Mouse (Mus musculus): ENCODE results near the gene Rsph14. TPM values are rescaled to one million over a fixed set of nuclear protein-coding genes. Genes with fewer than 3 reads are reported as not detected.

Rsph14 gene
- 3.3 and 6.1 TPM in 2 replicates for polyA plus RNA-seq (2012; rRNA removed)

- WGBS: 25% methylated on average over 10 of the region's 10 CpGs
- peak; percentile 44 for DNase-seq
Observed at GRCm38 (mm10) chr10:75032395-75032794, at the start of gene Rsph14. TSS of gene Rsph14 (minus strand) at chr10:75032586.

GRCm38 (mm10) chr10:75078174-75079128 is 46.1 kb upstream of the Rsph14 start:
- Histone ChIP-seq H3K4me1 (ENCODE audit: control insufficient read depth, insufficient read depth, low read length) (peaks cover 17% of the 10 kb centered on the region), H3K4me3 (replicated peaks; ENCODE audit: extremely low read depth, low read depth, low read length) (no peak overlapping the region)
- no peak for TF ChIP-seq POLR2A (IDR thresholded peaks at IDR 0.05; ENCODE audit: borderline replicate concordance, extremely low read depth, low read depth, low read length)
- no peak for TF ChIP-seq CTCF (IDR thresholded peaks at IDR 0.05; ENCODE audit: insufficient read depth, low read length)
- WGBS: 61% methylated on average over 14 of the region's 14 CpGs
- no peak for DNase-seq

More at GRCm38 (mm10) chr10:75032395-75032794, at the start of gene Rsph14:
- Histone ChIP-seq H3K4me3 (replicated peaks; ENCODE audit: extremely low read depth, low read depth, low read length) (no peak within 1 kb of the TSS), H3K4me1 (ENCODE audit: control insufficient read depth, insufficient read depth, low read length) (peaks cover 2% of the 10 kb centered on the region; the same call in 1 of the 2 replicates)
- no peak for TF ChIP-seq POLR2A (IDR thresholded peaks at IDR 0.05; ENCODE audit: borderline replicate concordance, extremely low read depth, low read depth, low read length)
- TF ChIP-seq CTCF (IDR thresholded peaks at IDR 0.05; ENCODE audit: insufficient read depth, low read length): no peak

- WGBS: 44% methylated on average over 5 of the region's 5 CpGs
- no peak for TF ChIP-seq POLR2A (IDR thresholded peaks at IDR 0.05; ENCODE audit: borderline replicate concordance, extremely low read depth, low read depth, low read length)
- no peak for TF ChIP-seq CTCF (IDR thresholded peaks at IDR 0.05; ENCODE audit: insufficient read depth, low read length)
- no peak overlapping the region for H3K4me3 ChIP-seq (replicated peaks; ENCODE audit: extremely low read depth, low read depth, low read length)
- DNase-seq: no peak
- peaks cover 22% of the 10 kb centered on the region for H3K4me1 ChIP-seq (ENCODE audit: control insufficient read depth, insufficient read depth, low read length)
Observed at GRCm38 (mm10) chr10:75075665-75076064, 43.3 kb upstream of the Rsph14 start.

DNA sequence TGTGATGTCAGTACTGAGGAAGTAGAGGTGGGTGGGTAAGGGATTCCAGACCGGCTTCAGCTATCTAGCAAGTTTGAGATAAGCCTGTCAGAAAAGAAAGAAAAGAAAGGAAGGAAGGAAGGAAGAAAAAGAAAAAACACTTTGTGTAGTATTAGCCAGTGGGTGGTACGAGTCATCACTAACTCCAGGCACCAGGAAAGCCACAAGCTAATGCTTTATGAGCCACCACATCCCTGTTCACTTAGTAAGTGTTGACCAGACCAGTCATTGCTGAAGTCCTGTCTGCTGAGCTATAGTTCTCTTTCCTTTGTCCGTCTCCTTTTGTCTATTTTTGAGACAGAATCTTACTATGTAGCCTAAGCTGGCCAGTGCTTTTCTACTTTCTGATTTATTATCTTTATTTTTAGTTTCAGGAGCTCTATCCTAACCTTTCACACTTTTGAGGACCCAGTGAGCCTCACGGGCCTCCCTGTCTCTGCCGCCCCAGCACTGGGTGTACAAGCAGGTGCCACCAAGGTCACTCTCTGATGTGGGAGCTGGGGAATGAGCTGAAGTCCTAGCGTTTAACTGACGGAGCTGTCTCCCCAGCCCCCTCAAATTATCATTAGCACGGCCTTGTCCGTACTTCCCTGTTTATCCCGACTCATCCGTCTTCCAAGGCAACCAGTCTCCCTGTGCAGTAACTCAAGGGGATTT is 38.0 kb upstream of the Rsph14 start:
- no peak overlapping the region for H3K4me3 ChIP-seq (replicated peaks; ENCODE audit: extremely low read depth, low read depth, low read length)
- TF ChIP-seq CTCF (IDR thresholded peaks at IDR 0.05; ENCODE audit: insufficient read depth, low read length): no peak
- TF ChIP-seq POLR2A (IDR thresholded peaks at IDR 0.05; ENCODE audit: borderline replicate concordance, extremely low read depth, low read depth, low read length): no peak
- 46% methylated on average over 11 of the region's 11 CpGs for WGBS
- H3K4me1 ChIP-seq (ENCODE audit: control insufficient read depth, insufficient read depth, low read length): peaks cover 27% of the 10 kb centered on the region
- no peak for DNase-seq

DNA sequence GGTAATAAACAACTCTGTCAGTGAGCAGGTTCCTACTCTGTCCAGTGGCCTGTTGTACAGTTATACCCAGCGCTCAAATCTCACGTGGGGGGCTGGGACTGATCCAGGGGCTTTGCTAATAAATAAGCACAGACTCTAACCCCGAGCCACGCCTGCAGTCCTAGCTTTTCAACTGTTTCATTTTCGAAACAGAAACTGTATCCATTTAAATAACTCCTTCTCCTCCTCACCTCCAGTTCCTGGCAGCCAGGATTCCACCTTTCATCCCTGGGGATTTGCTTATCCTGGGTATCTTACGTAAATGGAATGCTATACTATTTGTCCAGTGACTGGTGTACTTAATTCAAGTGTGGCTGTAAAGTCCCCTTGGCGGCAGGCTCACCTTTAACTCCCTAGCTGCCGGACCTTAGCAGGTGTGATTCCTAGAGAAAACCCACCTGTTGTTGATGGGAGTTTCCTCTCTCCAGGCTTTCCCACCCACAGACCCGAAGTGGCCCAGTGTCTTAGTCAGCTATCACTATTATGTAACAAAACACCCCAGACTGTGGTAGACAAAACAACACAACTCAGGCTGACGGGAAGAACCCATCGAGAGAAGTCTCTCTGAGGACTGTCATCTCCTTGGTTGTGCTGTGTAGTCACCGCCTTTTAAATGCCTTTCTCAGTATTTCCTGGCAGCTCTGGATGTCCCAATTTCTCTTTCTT is 36.4 kb upstream of the Rsph14 start:
- WGBS: 40% methylated on average over 12 of the region's 12 CpGs
- Histone ChIP-seq H3K4me1 (ENCODE audit: control insufficient read depth, insufficient read depth, low read length) (peaks cover 27% of the 10 kb centered on the region), H3K4me3 (replicated peaks; ENCODE audit: extremely low read depth, low read depth, low read length) (no peak overlapping the region)
- TF ChIP-seq CTCF (IDR thresholded peaks at IDR 0.05; ENCODE audit: insufficient read depth, low read length) (no peak), POLR2A (IDR thresholded peaks at IDR 0.05; ENCODE audit: borderline replicate concordance, extremely low read depth, low read depth, low read length) (no peak)
- peak; percentile 53 for DNase-seq

GRCm38 (mm10) chr10:75068086-75068485 is 35.7 kb upstream of the Rsph14 start:
- peak; percentile 34 for DNase-seq
- TF ChIP-seq CTCF (IDR thresholded peaks at IDR 0.05; ENCODE audit: insufficient read depth, low read length) (no peak), POLR2A (IDR thresholded peaks at IDR 0.05; ENCODE audit: borderline replicate concordance, extremely low read depth, low read depth, low read length) (no peak)
- H3K4me1 ChIP-seq (ENCODE audit: control insufficient read depth, insufficient read depth, low read length): peaks cover 30% of the 10 kb centered on the region
- no peak overlapping the region for H3K4me3 ChIP-seq (replicated peaks; ENCODE audit: extremely low read depth, low read depth, low read length)
- WGBS: 62% methylated on average over 2 of the region's 2 CpGs

- peaks cover 33% of the 10 kb centered on the region for H3K4me1 ChIP-seq (ENCODE audit: control insufficient read depth, insufficient read depth, low read length)
- DNase-seq: no peak
- H3K4me3 ChIP-seq (replicated peaks; ENCODE audit: extremely low read depth, low read depth, low read length): no peak overlapping the region
- TF ChIP-seq CTCF (IDR thresholded peaks at IDR 0.05; ENCODE audit: insufficient read depth, low read length) (no peak), POLR2A (IDR thresholded peaks at IDR 0.05; ENCODE audit: borderline replicate concordance, extremely low read depth, low read depth, low read length) (no peak)
Observed at GRCm38 (mm10) chr10:75067446-75067845, 35.1 kb upstream of the Rsph14 start.

- 69% methylated on average over 6 of the region's 6 CpGs for WGBS
- no peak for TF ChIP-seq CTCF (IDR thresholded peaks at IDR 0.05; ENCODE audit: insufficient read depth, low read length)
- no peak for TF ChIP-seq POLR2A (IDR thresholded peaks at IDR 0.05; ENCODE audit: borderline replicate concordance, extremely low read depth, low read depth, low read length)
- H3K4me3 ChIP-seq (replicated peaks; ENCODE audit: extremely low read depth, low read depth, low read length): no peak overlapping the region
- H3K4me1 ChIP-seq (ENCODE audit: control insufficient read depth, insufficient read depth, low read length): peaks cover 34% of the 10 kb centered on the region
- no peak for DNase-seq
Observed at GRCm38 (mm10) chr10:75065691-75066090, 33.3 kb upstream of the Rsph14 start.
